Mouse (Mus musculus) embryonic facial prominence, embryonic 10.5 days (tissue): ENCODE results near the gene C6. TPM values are rescaled to one million over a fixed set of nuclear protein-coding genes. Genes with fewer than 3 reads are reported as not detected.

Experiments used
- DNase-seq: peaks from one replicate; pipeline ENCODE4 v3.0.0-alpha.2; 2017; ENCODE audit warnings: low spot score
- H3K27ac ChIP-seq: fragments of 300-500 bp; sonication (generic); replicated peaks from 2 replicates; pipeline ENCODE4 v1.5.1; 2016; ENCODE audit warnings: mild to moderate bottlenecking
- H3K27me3 ChIP-seq: fragments of 300-500 bp; sonication (generic); replicated peaks from 2 replicates; pipeline ENCODE4 v1.6.1; 2016; ENCODE audit warnings: low read depth, mild to moderate bottlenecking; ENCODE audit not compliant: poor library complexity, severe bottlenecking
- H3K36me3 ChIP-seq: fragments of 300-500 bp; sonication (generic); replicated peaks from 2 replicates; pipeline ENCODE4 v1.6.1; 2016; ENCODE audit warnings: mild to moderate bottlenecking, moderate library complexity
- H3K4me1 ChIP-seq: fragments of 300-500 bp; sonication (generic); 2 replicates; pipeline ENCODE4 v1.6.1; 2016
- H3K4me3 ChIP-seq: fragments of 300-500 bp; sonication (generic); 2 replicates; pipeline ENCODE4 v1.5.1; 2016; ENCODE audit warnings: mild to moderate bottlenecking, moderate library complexity
- H3K9me3 ChIP-seq: fragments of 300-500 bp; sonication (generic); 2 replicates; pipeline ENCODE4 v1.6.1; 2016; ENCODE audit warnings: mild to moderate bottlenecking
- WGBS: fragments of 180-500 bp; shearing (Covaris S2); methylation state at CpG from one replicate; pipeline ENCODE4 v1.1.7; 2016; 5-methylcytosine and 5-hydroxymethylcytosine counted together
- polyA plus RNA-seq: library from polyadenylated mRNA; unstranded; fragments of >200 nt; fragmentation: Nextera tagmentation; extraction: Ambion mirVana; gene quantifications from 2 replicates; pipeline ENCODE4 v1.2.1, GENCODE M21; 2016

Gene C6
- polyA plus RNA-seq, 1 experiment from 2014 or later = not detected

GRCm38 (mm10) chr15:4821161-4821560, 94.2 kb downstream of the C6 start:
- no peaks in the 10 kb centered on the region for H3K4me1 ChIP-seq
- no peak overlapping the region for H3K27ac ChIP-seq
- WGBS = 68% methylated on average over 1 of the region's 1 CpGs
- no peaks in the 10 kb centered on the region for H3K36me3 ChIP-seq
- H3K27me3 ChIP-seq = no peaks in the 10 kb centered on the region
- no peak for DNase-seq
- no peaks in the 10 kb centered on the region for H3K9me3 ChIP-seq
- H3K4me3 ChIP-seq = no peak overlapping the region

- Histone ChIP-seq H3K4me1 (no peaks in the 10 kb centered on the region), H3K27ac (no peak overlapping the region), H3K36me3 (no peaks in the 10 kb centered on the region), H3K4me3 (no peak overlapping the region), H3K27me3 (no peaks in the 10 kb centered on the region), H3K9me3 (no peaks in the 10 kb centered on the region)
- DNase-seq = no peak
- WGBS = 91% methylated on average over 8 of the region's 8 CpGs
Observed at GRCm38 (mm10) chr15:4821824-4822223, 94.8 kb downstream of the C6 start.

- H3K36me3 ChIP-seq = no peaks in the 10 kb centered on the region
- H3K27me3 ChIP-seq = no peaks in the 10 kb centered on the region
Observed at GRCm38 (mm10) chr15:4827736-4828135, 100.8 kb downstream of the C6 start.

GRCm38 (mm10) chr15:4836354-4836753, 109.4 kb downstream of the C6 start:
- WGBS = 88% methylated on average over 3 of the region's 3 CpGs
- H3K4me1 ChIP-seq = no peaks in the 10 kb centered on the region
- DNase-seq = no peak

More at GRCm38 (mm10) chr15:4827736-4828135, 100.8 kb downstream of the C6 start:
- H3K9me3 ChIP-seq = no peaks in the 10 kb centered on the region
- no peak overlapping the region for H3K4me3 ChIP-seq
- no peaks in the 10 kb centered on the region for H3K4me1 ChIP-seq
- H3K27ac ChIP-seq = no peak overlapping the region
- DNase-seq = no peak

GRCm38 (mm10) chr15:4850015-4850414, 123.0 kb downstream of the C6 start:
- 86% methylated on average over 1 of the region's 1 CpGs for WGBS
- H3K4me3 ChIP-seq = no peak overlapping the region

More at GRCm38 (mm10) chr15:4836354-4836753, 109.4 kb downstream of the C6 start:
- H3K9me3 ChIP-seq = no peaks in the 10 kb centered on the region
- H3K4me3 ChIP-seq = no peak overlapping the region
- no peaks in the 10 kb centered on the region for H3K27me3 ChIP-seq
- H3K36me3 ChIP-seq = no peaks in the 10 kb centered on the region
- H3K27ac ChIP-seq = no peak overlapping the region

More at GRCm38 (mm10) chr15:4850015-4850414, 123.0 kb downstream of the C6 start:
- Histone ChIP-seq H3K36me3 (no peaks in the 10 kb centered on the region), H3K27ac (no peak overlapping the region), H3K9me3 (no peaks in the 10 kb centered on the region), H3K27me3 (no peaks in the 10 kb centered on the region), H3K4me1 (no peaks in the 10 kb centered on the region)
- DNase-seq = no peak

Other genes starting within 250 kb of the C6 start
- not detected in 2 replicates for gene Mroh2b, start 171.6 kb downstream of the C6 start, polyA plus RNA-seq